Mouse (Mus musculus) thymus, postnatal 25 days (tissue): ENCODE measurements at regions not wholly inside any gene's neighbourhood (a gene's known extent, or its start where the extent isn't known, plus 50 kb on each side); places are given as distances from the start of the nearest gene placed in this dataset.

Source experiments
- DNase-seq: peaks from one replicate; pipeline ENCODE4 v3.0.0; 2022

GRCm38 (mm10) chr5:100244811-100245210, 85.2 kb upstream of the Tmem150c start:
- DNase-seq = no peak

GRCm38 (mm10) chr5:100240876-100241275, 81.3 kb upstream of the Tmem150c start:
- peak; percentile 39 for DNase-seq

- no peak for DNase-seq
These were observed 80.0 kb upstream of the Tmem150c start for GRCm38 (mm10) chr5:100239632-100240031.

- no peak for DNase-seq
These were observed 78.9 kb upstream of the Tmem150c start for GRCm38 (mm10) chr5:100238287-100239036.

GRCm38 (mm10) chr5:100237674-100238278, 78.2 kb upstream of the Tmem150c start:
- DNase-seq = no peak

- DNase-seq = no peak
These were observed 76.7 kb upstream of the Tmem150c start for GRCm38 (mm10) chr5:100236277-100236676.

GRCm38 (mm10) chr5:100232076-100232475, 72.5 kb upstream of the Tmem150c start:
- no peak for DNase-seq

- DNase-seq = no peak
These were observed 72.0 kb upstream of the Tmem150c start for GRCm38 (mm10) chr5:100231574-100231973.

- no peak for DNase-seq
These were observed 70.4 kb upstream of the Tmem150c start for GRCm38 (mm10) chr5:100230038-100230437.

GRCm38 (mm10) chr5:100227888-100228287, 68.3 kb upstream of the Tmem150c start:
- DNase-seq = no peak

- no peak for DNase-seq
These were observed 67.1 kb upstream of the Tmem150c start for GRCm38 (mm10) chr5:100226571-100227235.

- DNase-seq = no peak
These were observed 65.9 kb upstream of the Tmem150c start for GRCm38 (mm10) chr5:100225491-100225890.

GRCm38 (mm10) chr5:100224773-100225363, 65.3 kb upstream of the Tmem150c start:
- no peak for DNase-seq

- DNase-seq = no peak
These were observed 61.5 kb upstream of the Tmem150c start for GRCm38 (mm10) chr5:100221005-100221583.

- no peak for DNase-seq
These were observed 60.7 kb upstream of the Tmem150c start for GRCm38 (mm10) chr5:100220320-100220719.

GRCm38 (mm10) chr5:100218256-100218851, 58.7 kb upstream of the Tmem150c start:
- no peak for DNase-seq

- DNase-seq = peak; percentile 8
These were observed 57.8 kb upstream of the Tmem150c start for GRCm38 (mm10) chr5:100217178-100218035.

- DNase-seq = no peak
These were observed 54.3 kb upstream of the Tmem150c start for GRCm38 (mm10) chr5:100213901-100214300.

GRCm38 (mm10) chr5:100210708-100211107, 51.1 kb upstream of the Tmem150c start:
- no peak for DNase-seq
